11 mouse cellular contexts compared by ENCODE assay signal in the genomic region with DNA sequence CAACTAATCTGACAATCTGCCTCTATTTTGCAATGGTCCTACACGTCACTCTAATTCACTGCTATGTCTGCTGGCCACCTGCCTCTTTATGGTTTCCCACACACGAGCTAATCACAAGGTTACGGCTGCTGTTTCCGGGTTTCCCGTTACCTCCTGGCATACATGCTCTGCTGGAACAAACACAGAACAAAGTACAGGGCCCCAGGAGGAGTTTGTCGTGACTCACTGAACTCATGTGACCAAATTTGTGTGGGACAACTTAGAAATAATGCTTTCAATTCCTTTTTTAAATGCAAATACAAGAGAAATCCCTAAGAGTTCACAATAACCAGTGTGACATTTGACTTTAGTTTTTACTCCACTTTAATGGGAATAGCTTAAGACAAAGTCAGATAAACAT. TPM values are rescaled to one million over a fixed set of nuclear protein-coding genes. Genes with fewer than 3 reads are reported as not detected.
DNase-seq lines count a peak whose midpoint lies in the region; ATAC-seq and TF ChIP-seq lines count a peak whose summit lies in the region.
"Had no signal": no experiment of that assay in that cellular context is flagged by ENCODE, and none has a peak within 500 bp of the region (broad histone marks: within the 10 kb centered on the region; RNA-seq: fewer than 3 reads in every experiment).

No protein-coding gene starts in this region.

- TF ChIP-seq CTCF in CH12.LX (conservative IDR thresholded peaks at IDR 0.05 in 1 of 2, IDR thresholded peaks at IDR 0.05 in 1 of 2; ENCODE audit: low read depth in 2 of 2, low read length in 2 of 2), result no peak

- ATAC-seq in kidney, embryonic 14.5 days (ENCODE audit: low FRiP score, low TSS enrichment), result no peak
- ATAC-seq in midbrain, embryonic 15.5 days (replicated peaks), result no peak

- no peak for TF ChIP-seq RAD21 in CH12.LX (IDR thresholded peaks at IDR 0.05; ENCODE audit: low read depth, low read length)

- H3K9ac ChIP-seq in kidney, embryonic 14.5 days (ENCODE audit: low read depth, low read length), result no peak overlapping the region
- no peak overlapping the region for H3K9ac ChIP-seq in CH12.LX (ENCODE audit: insufficient read depth, low read depth)
- no peak overlapping the region for H3K9ac ChIP-seq in midbrain, embryonic 15.5 days
- H3K9ac ChIP-seq: midbrain, embryonic 12.5 days had no signal

- in situ Hi-C loops in CH12.LX (cut with MboI; ENCODE audit: low pct_ligation_motif_present, low pct_unique_long_range_greater_than_20kb, low sequenced_read_pairs), result loop anchor here (5.0 kb wide), 1 partner anchor 56 kb away; no protein-coding TSS in a partner anchor

- peak; percentile 89 for TF ChIP-seq EP300 in CH12.LX (IDR thresholded peaks at IDR 0.05; ENCODE audit: low read length)

- no peak overlapping the region for H3K4me2 ChIP-seq in kidney, embryonic 14.5 days (replicated peaks; ENCODE audit: low read depth, low read length)
- H3K4me2 ChIP-seq in CH12.LX (ENCODE audit: insufficient read depth, low read depth, poor library complexity, severe bottlenecking), result peak overlapping the region; percentile 33
- H3K4me2 ChIP-seq in midbrain, embryonic 15.5 days, result no peak overlapping the region
- H3K4me2 ChIP-seq: midbrain, embryonic 12.5 days had no signal

- no peak overlapping the region for H3K4me3 ChIP-seq in kidney, embryonic 14.5 days (ENCODE audit: low read length)
- no peak overlapping the region for H3K4me3 ChIP-seq in CH12.LX (replicated peaks in 1 of 3; ENCODE audit: low read depth in 2 of 3, low read length in 2 of 3, poor library complexity in 1 of 3)
- H3K4me3 ChIP-seq in macrophage (ENCODE audit: inconsistent target), result no peak overlapping the region
- no peak overlapping the region for H3K4me3 ChIP-seq in midbrain, embryonic 15.5 days
- H3K4me3 ChIP-seq: midbrain, embryonic 12.5 days had no signal

- peak; percentile 59 for DNase-seq in kidney, adult 18-20 months
- peak; percentile 88 for DNase-seq in CH12.LX (ENCODE audit: extremely low read depth)
- DNase-seq in heart, postnatal 4 days, result peak; percentile 47
- no peak for DNase-seq in embryo, embryonic 10 days (ENCODE audit: low spot score)
- DNase-seq in cerebellum, adult 9-10 months, result no peak
- DNase-seq: cerebellum, adult 2 months; right cerebral cortex, postnatal 4 days had no signal

- no peaks in the 10 kb centered on the region for H3K9me3 ChIP-seq in kidney, embryonic 14.5 days (ENCODE audit: control insufficient read depth, low read length)
- H3K9me3 ChIP-seq in CH12.LX (replicated peaks; ENCODE audit: low read length), result no peaks in the 10 kb centered on the region
- H3K9me3 ChIP-seq in midbrain, embryonic 15.5 days, result no peaks in the 10 kb centered on the region
- H3K9me3 ChIP-seq: midbrain, embryonic 12.5 days had no signal

- dilution Hi-C loops in CH12.LX (cut with MboI; ENCODE audit: extremely low pct_ligation_motif_present, extremely low pct_unique_long_range_greater_than_20kb, low sequenced_read_pairs), result no loop called here

- 20% methylated on average over 6 of the region's 6 CpGs for WGBS in kidney, embryonic 14.5 days
- WGBS in macrophage (ENCODE audit: missing documents), result 5% methylated on average over 6 of the region's 6 CpGs
- WGBS in midbrain, embryonic 15.5 days, result 57% methylated on average over 6 of the region's 6 CpGs

- no peaks in the 10 kb centered on the region for H3K27me3 ChIP-seq in kidney, embryonic 14.5 days (ENCODE audit: control insufficient read depth, insufficient read depth, low read length)
- no peaks in the 10 kb centered on the region for H3K27me3 ChIP-seq in CH12.LX (replicated peaks)
- H3K27me3 ChIP-seq in midbrain, embryonic 15.5 days (replicated peaks), result no peaks in the 10 kb centered on the region
- H3K27me3 ChIP-seq: midbrain, embryonic 12.5 days had no signal

- no peak overlapping the region for H3K27ac ChIP-seq in kidney, embryonic 14.5 days (ENCODE audit: low read depth, low read length)
- H3K27ac ChIP-seq in CH12.LX (ENCODE audit: insufficient read depth, low read depth) (peak overlapping the region; percentile 50; the same call in 1 of the 2 replicates), macrophage (peak overlapping the region; percentile 100)
- H3K27ac ChIP-seq in midbrain, embryonic 15.5 days, result no peak overlapping the region
- H3K27ac ChIP-seq: midbrain, embryonic 12.5 days had no signal

- H3K4me1 ChIP-seq in kidney, embryonic 14.5 days (ENCODE audit: control insufficient read depth, insufficient read depth, low read length), result no peaks in the 10 kb centered on the region
- H3K4me1 ChIP-seq in CH12.LX (ENCODE audit: control insufficient read depth in 1 of 2, insufficient read depth in 2 of 2), result peaks cover 20 to 58% of the 10 kb centered on the region in 2 experiments
- H3K4me1 ChIP-seq in midbrain, embryonic 15.5 days, result no peaks in the 10 kb centered on the region
- H3K4me1 ChIP-seq: midbrain, embryonic 12.5 days had no signal

- no peaks in the 10 kb centered on the region for H3K79me2 ChIP-seq in CH12.LX (replicated peaks; ENCODE audit: control insufficient read depth, extremely low read depth, insufficient read depth, poor library complexity, severe bottlenecking)
- H3K79me2 ChIP-seq in macrophage (ENCODE audit: inconsistent target), result peaks cover 12% of the 10 kb centered on the region; the same call in 1 of the 2 replicates

- H3K36me3 ChIP-seq in kidney, embryonic 14.5 days (ENCODE audit: control insufficient read depth, insufficient read depth, low read length), result no peaks in the 10 kb centered on the region
- no peaks in the 10 kb centered on the region for H3K36me3 ChIP-seq in CH12.LX (replicated peaks in 1 of 2; ENCODE audit: control insufficient read depth in 1 of 2, insufficient read depth in 1 of 2, low read length in 1 of 2)
- H3K36me3 ChIP-seq in macrophage (ENCODE audit: inconsistent target), result no peaks in the 10 kb centered on the region
- H3K36me3 ChIP-seq in midbrain, embryonic 15.5 days (replicated peaks), result no peaks in the 10 kb centered on the region
- H3K36me3 ChIP-seq: midbrain, embryonic 12.5 days had no signal

- TF ChIP-seq POLR2A in CH12.LX (IDR thresholded peaks at IDR 0.05; ENCODE audit: low read depth, low read length), result no peak

TF ChIP-seq in CH12.LX, 34 proteins besides CTCF, POLR2A, EP300 and RAD21 (continues in another document):
- no peak for TF ChIP-seq POLR2AphosphoS2 (IDR thresholded peaks at IDR 0.05; ENCODE audit: low read depth, low read length)
- TF ChIP-seq PAX5 (IDR thresholded peaks at IDR 0.05; ENCODE audit: low read length), result no peak
- no peak for TF ChIP-seq SMC3 (IDR thresholded peaks at IDR 0.05; ENCODE audit: low read depth, low read length)
- no peak for TF ChIP-seq HCFC1 (IDR thresholded peaks at IDR 0.05; ENCODE audit: low read depth, low read length)
- TF ChIP-seq BHLHE40 (IDR thresholded peaks at IDR 0.05; ENCODE audit: low read depth, low read length), result peak; percentile 96
- TF ChIP-seq ELF1 (IDR thresholded peaks at IDR 0.05; ENCODE audit: low read depth, low read length), result peak; percentile 82
- TF ChIP-seq UBTF (IDR thresholded peaks at IDR 0.05; ENCODE audit: low read depth, low read length), result no peak
- TF ChIP-seq NRF1 (IDR thresholded peaks at IDR 0.05; ENCODE audit: low read depth, low read length), result no peak
- TF ChIP-seq ETS1 (conservative IDR thresholded peaks at IDR 0.05; ENCODE audit: low read depth, low read length), result peak; percentile 93
- TF ChIP-seq ZMIZ1 (IDR thresholded peaks at IDR 0.05; ENCODE audit: low read depth, low read length), result no peak
- TF ChIP-seq MYC (IDR thresholded peaks at IDR 0.05; ENCODE audit: low read depth, low read length), result peak; percentile 48; the same call in 1 of the 2 replicates
- no peak for TF ChIP-seq ZNF384 (IDR thresholded peaks at IDR 0.05; ENCODE audit: low read depth, low read length)
- TF ChIP-seq KAT2A (IDR thresholded peaks at IDR 0.05; ENCODE audit: insufficient replicate concordance, low read length), result no peak
- TF ChIP-seq MAZ (IDR thresholded peaks at IDR 0.05; ENCODE audit: low read depth, low read length), result no peak
- TF ChIP-seq ZC3H11A (IDR thresholded peaks at IDR 0.05; ENCODE audit: low read depth, low read length), result no peak
- TF ChIP-seq USF2 (conservative IDR thresholded peaks at IDR 0.05; ENCODE audit: low read depth, low read length), result no peak
- TF ChIP-seq ZKSCAN1 (IDR thresholded peaks at IDR 0.05; ENCODE audit: borderline replicate concordance, low read depth, low read length), result no peak
- peak; percentile 23 for TF ChIP-seq USF1 (IDR thresholded peaks at IDR 0.05; ENCODE audit: low read depth, low read length)
- TF ChIP-seq IRF4 (IDR thresholded peaks at IDR 0.05; ENCODE audit: low read depth, low read length), result peak; percentile 88
- TF ChIP-seq CHD1 (IDR thresholded peaks at IDR 0.05; ENCODE audit: low read depth, low read length), result no peak
- TF ChIP-seq GABPA (IDR thresholded peaks at IDR 0.05; ENCODE audit: insufficient replicate concordance, low read depth, low read length), result no peak

RNA-seq across cellular contexts. Expression of a gene that starts 14.0 kb away (rescaled TPM):
- polyA plus RNA-seq in kidney, embryonic 14.5 days (2014; fragmentation: Nextera tagmentation; extraction: Ambion mirVana), result 79.0 and 95.4 TPM in 2 replicates
- 34.6 and 38.5 TPM in 2 replicates for total RNA-seq in CH12.LX (2012; rRNA removed)
- total RNA-seq in CH12.LX (2014; rRNA removed), result 39.1 and 42.6 TPM in 2 replicates
- 41.0 and 49.9 TPM in 2 replicates for polyA plus RNA-seq in CH12.LX (2012; ENCODE audit: insufficient read length, low read depth)
- 10 to 100 TPM; 68.9 to 76.9 TPM for total RNA-seq in heart, postnatal 4 days (2021)
- 100 to 1,000 TPM in 25 of 26 experiments, 10 to 100 TPM in 1; 88.6 to 854 (median 496) TPM for total RNA-seq in macrophage (2018; cell fraction: chromatin; rRNA removed)
- 1,000 to 10,000 TPM; 1,640 to 2,709 (median 2,101) TPM for total RNA-seq in macrophage (2018; cell fraction: cytosol; rRNA removed)
- total RNA-seq in macrophage (2018; cell fraction: nucleus; rRNA removed), result 1,000 to 10,000 TPM in 25 of 26 experiments, 100 to 1,000 TPM in 1; 456 to 3,671 (median 2,465) TPM
- polyA plus RNA-seq in macrophage (2018), result 1,992 to 3,134 TPM (median 2,166 TPM) in 3 replicates
- polyA plus RNA-seq in midbrain, embryonic 15.5 days (2015; fragmentation: Nextera tagmentation; extraction: Ambion mirVana), result 87.7 and 89.9 TPM in 2 replicates

RNA-seq across cellular contexts. Expression of a gene that starts 15.4 kb away (rescaled TPM):
- 23.3 and 39.3 TPM in 2 replicates for polyA plus RNA-seq in kidney, embryonic 14.5 days (2014; fragmentation: Nextera tagmentation; extraction: Ambion mirVana)
- total RNA-seq in CH12.LX (2012; rRNA removed), result 29.5 and 30.6 TPM in 2 replicates
- total RNA-seq in CH12.LX (2014; rRNA removed), result 35.5 and 35.9 TPM in 2 replicates
- 35.7 and 36.6 TPM in 2 replicates for polyA plus RNA-seq in CH12.LX (2012; ENCODE audit: insufficient read length, low read depth)
- total RNA-seq in heart, postnatal 4 days (2021), result 10 to 100 TPM; 23.0 to 26.7 TPM
- 10 to 100 TPM; 22.0 to 67.7 (median 45.9) TPM for total RNA-seq in macrophage (2018; cell fraction: chromatin; rRNA removed)
- total RNA-seq in macrophage (2018; cell fraction: cytosol; rRNA removed), result 10 to 100 TPM; 16.6 to 31.3 (median 26.2) TPM
- 10 to 100 TPM; 19.4 to 41.1 (median 29.3) TPM for total RNA-seq in macrophage (2018; cell fraction: nucleus; rRNA removed)
- polyA plus RNA-seq in macrophage (2018), result 27.9 to 40.8 TPM (median 29.5 TPM) in 3 replicates
- polyA plus RNA-seq in midbrain, embryonic 15.5 days (2015; fragmentation: Nextera tagmentation; extraction: Ambion mirVana), result 25.5 and 31.0 TPM in 2 replicates

Comparison
In these comparisons a context has a peak if more than half of its experiments do, and no peak if none do; other contexts are left out.
1. DNase-seq: peak in kidney, adult 18-20 months (single experiment), CH12.LX (single experiment) and heart, postnatal 4 days (single experiment); none in embryo, embryonic 10 days (single experiment) and cerebellum, adult 9-10 months (single experiment).
2. H3K27ac ChIP-seq: peak in CH12.LX (single experiment) and macrophage (single experiment); none in kidney, embryonic 14.5 days (single experiment) and midbrain, embryonic 15.5 days (single experiment).
3. RNA of a gene that starts 14.0 kb away (polyA plus RNA-seq): 1,992 to 3,134 TPM in macrophage; 79.0 to 95.4 TPM in kidney, embryonic 14.5 days, 87.7 to 89.9 TPM in midbrain, embryonic 15.5 days and 41.0 to 49.9 TPM in CH12.LX; every median in the first group is over 10 times any median in the second.